Mouse (Mus musculus): ENCODE data around the gene Ppp1r36. TPM values are rescaled to one million over a fixed set of nuclear protein-coding genes. Genes with fewer than 3 reads are reported as not detected.

The Ppp1r36 gene
- not detected for polyA plus RNA-seq (2014; fragmentation: Illumina TruSeq; extraction: RNeasy Lipid Tissue Mini Kit (QIAGEN cat#74804); ENCODE audit: low read depth, low replicate concordance)

GRCm38 (mm10) chr12:76417433-76417854 is at the start of gene Ppp1r36:
Gene Ppp1r36, plus strand, starts transcription at chr12:76417538.

GRCm38 (mm10) chr12:76369206-76369977 is 47.9 kb upstream of the Ppp1r36 start, which contains the start of gene Zbtb25:
Gene Zbtb25, minus strand, starts transcription at chr12:76369602.

GRCm38 (mm10) chr12:76369978-76370830 is 47.1 kb upstream of the Ppp1r36 start, which contains the start of gene Zbtb1:
Gene Zbtb1, plus strand, starts transcription at chr12:76370266.

GRCm38 (mm10) chr12:76403886-76404537 is 13.3 kb upstream of the Ppp1r36 start, which contains the start of gene Hspa2:
Gene Hspa2, plus strand, starts transcription at chr12:76404176.

Other genes with a start within 250 kb of the Ppp1r36 start
- 1.2 TPM for gene Esr2, start 240.3 kb upstream of the Ppp1r36 start, polyA plus RNA-seq (2014; fragmentation: Illumina TruSeq; extraction: RNeasy Lipid Tissue Mini Kit (QIAGEN cat#74804); ENCODE audit: low read depth, low replicate concordance)
- gene Tex21, start 170.8 kb upstream of the Ppp1r36 start, polyA plus RNA-seq (2014; fragmentation: Illumina TruSeq; extraction: RNeasy Lipid Tissue Mini Kit (QIAGEN cat#74804); ENCODE audit: low read depth, low replicate concordance), result not detected
- 17.2 TPM for gene Mthfd1, start 162.2 kb upstream of the Ppp1r36 start, polyA plus RNA-seq (2014; fragmentation: Illumina TruSeq; extraction: RNeasy Lipid Tissue Mini Kit (QIAGEN cat#74804); ENCODE audit: low read depth, low replicate concordance)
- gene Akap5, start 92.6 kb upstream of the Ppp1r36 start, polyA plus RNA-seq (2014; fragmentation: Illumina TruSeq; extraction: RNeasy Lipid Tissue Mini Kit (QIAGEN cat#74804); ENCODE audit: low read depth, low replicate concordance), result 0.47 TPM
- gene Zbtb25, start 47.9 kb upstream of the Ppp1r36 start, polyA plus RNA-seq (2014; fragmentation: Illumina TruSeq; extraction: RNeasy Lipid Tissue Mini Kit (QIAGEN cat#74804); ENCODE audit: low read depth, low replicate concordance), result 15.8 TPM
- gene Zbtb1, start 47.3 kb upstream of the Ppp1r36 start, polyA plus RNA-seq (2014; fragmentation: Illumina TruSeq; extraction: RNeasy Lipid Tissue Mini Kit (QIAGEN cat#74804); ENCODE audit: low read depth, low replicate concordance), result 17.7 TPM
- gene Hspa2, start 13.4 kb upstream of the Ppp1r36 start, polyA plus RNA-seq (2014; fragmentation: Illumina TruSeq; extraction: RNeasy Lipid Tissue Mini Kit (QIAGEN cat#74804); ENCODE audit: low read depth, low replicate concordance), result 4.1 TPM
- 13.9 TPM for gene Plekhg3, start 113.4 kb downstream of the Ppp1r36 start, polyA plus RNA-seq (2014; fragmentation: Illumina TruSeq; extraction: RNeasy Lipid Tissue Mini Kit (QIAGEN cat#74804); ENCODE audit: low read depth, low replicate concordance)

Measured in sigmoid colon, adult 10 weeks (tissue).